Mouse (Mus musculus): Measurements from ENCODE around the gene Susd2. TPM values are rescaled to one million over a fixed set of nuclear protein-coding genes. Genes with fewer than 3 reads are reported as not detected.

The Susd2 gene
- polyA plus RNA-seq, 1 experiment from 2014 or later = 34.2 TPM

DNA sequence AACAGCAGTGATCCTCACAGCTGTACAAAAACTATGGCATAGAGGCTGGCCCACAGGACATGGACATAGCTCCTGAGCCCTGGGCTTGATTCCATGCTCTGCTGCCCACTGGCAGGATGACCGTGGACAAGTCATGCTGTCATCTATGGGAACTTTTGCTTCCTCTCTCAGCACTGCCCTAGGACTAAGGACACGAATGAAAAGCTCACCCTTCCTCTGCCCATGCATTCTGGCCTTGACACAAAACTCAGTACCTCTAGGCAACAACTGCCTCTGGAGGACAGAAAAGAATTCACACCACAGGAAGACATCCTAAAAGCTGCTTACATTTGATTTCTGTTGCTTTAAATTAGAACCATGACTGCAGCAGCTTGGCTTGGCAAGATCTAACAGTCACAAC, 32.5 kb upstream of the Susd2 start:
- H3K4me3 ChIP-seq (ENCODE audit: low read length) = no peak overlapping the region
- H3K4me1 ChIP-seq (ENCODE audit: insufficient read depth, low read length) = 0 out of 2 replicates have a peak, but pooled peaks cover 4% of the 10 kb centered on the region
- H3K9me3 ChIP-seq (ENCODE audit: low read length) = no peaks in the 10 kb centered on the region
- WGBS = 73% methylated on average over 2 of the region's 2 CpGs
- no peak overlapping the region for H3K9ac ChIP-seq (replicated peaks; ENCODE audit: low read length)
- H3K27me3 ChIP-seq (ENCODE audit: insufficient read depth, low read length) = no peaks in the 10 kb centered on the region
- H3K36me3 ChIP-seq (ENCODE audit: insufficient read depth, low read length) = no peaks in the 10 kb centered on the region; the same call in 1 of the 2 replicates
- no peak overlapping the region for H3K4me2 ChIP-seq (replicated peaks; ENCODE audit: low read depth, low read length)
- ATAC-seq (ENCODE audit: low FRiP score, low TSS enrichment) = no peak
- peak overlapping the region; percentile 63 for H3K27ac ChIP-seq (ENCODE audit: low read length)

DNA sequence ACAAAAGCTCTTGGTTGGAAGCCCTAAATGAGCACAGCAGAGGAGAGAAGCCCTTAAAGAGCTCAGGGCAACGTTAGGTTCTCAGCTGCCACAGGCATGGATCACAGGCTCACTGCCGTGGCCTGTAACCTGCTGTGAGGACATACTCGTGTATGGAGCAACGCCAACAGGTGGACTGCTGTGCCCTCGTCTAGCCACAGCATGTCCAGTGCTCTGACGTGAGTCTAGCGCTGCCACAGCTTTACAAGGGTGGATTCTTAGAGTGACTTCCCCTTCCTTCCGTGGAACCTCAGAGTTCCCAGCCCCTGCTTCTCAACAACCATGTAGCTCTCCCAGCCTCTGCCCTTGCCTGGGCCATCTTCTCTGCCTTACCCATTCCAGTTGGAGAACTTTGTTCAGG, 31.8 kb upstream of the Susd2 start:
- H3K9ac ChIP-seq (replicated peaks; ENCODE audit: low read length) = no peak overlapping the region
- no peak overlapping the region for H3K4me3 ChIP-seq (ENCODE audit: low read length)
- H3K4me2 ChIP-seq (replicated peaks; ENCODE audit: low read depth, low read length) = no peak overlapping the region
- ATAC-seq (ENCODE audit: low FRiP score, low TSS enrichment) = no peak
- H3K9me3 ChIP-seq (ENCODE audit: low read length) = no peaks in the 10 kb centered on the region
- no peak overlapping the region; the same call in 1 of the 2 replicates for H3K27ac ChIP-seq (ENCODE audit: low read length)
- H3K4me1 ChIP-seq (ENCODE audit: insufficient read depth, low read length) = 0 out of 2 replicates have a peak, but pooled peaks cover 4% of the 10 kb centered on the region
- WGBS = 83% methylated on average over 8 of the region's 8 CpGs
- H3K36me3 ChIP-seq (ENCODE audit: insufficient read depth, low read length) = no peaks in the 10 kb centered on the region; the same call in none of the 2 replicates
- no peaks in the 10 kb centered on the region for H3K27me3 ChIP-seq (ENCODE audit: insufficient read depth, low read length)

DNA sequence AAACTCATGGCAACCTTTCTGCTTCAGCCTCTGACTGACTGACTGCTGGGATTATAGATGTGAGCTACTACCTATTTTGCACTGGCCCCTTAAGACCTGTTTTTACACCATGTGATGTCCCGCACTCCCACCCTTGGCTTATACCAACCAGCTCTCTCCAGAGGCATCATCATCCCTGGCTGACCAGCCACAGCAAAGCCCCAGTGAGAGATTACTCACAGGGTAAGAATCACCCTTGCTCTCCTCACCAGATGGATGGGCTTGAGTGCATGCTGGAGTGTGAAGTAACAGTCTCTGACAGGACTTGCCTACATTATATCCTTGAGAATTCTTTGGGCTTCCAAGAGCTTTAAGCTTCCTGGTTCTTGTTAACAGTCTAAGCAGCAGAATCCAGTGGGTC, 26.1 kb upstream of the Susd2 start:
- H3K4me3 ChIP-seq (ENCODE audit: low read length) = no peak overlapping the region
- peaks cover 19% of the 10 kb centered on the region for H3K4me1 ChIP-seq (ENCODE audit: insufficient read depth, low read length)
- no peak overlapping the region for H3K4me2 ChIP-seq (replicated peaks; ENCODE audit: low read depth, low read length)
- H3K9ac ChIP-seq (replicated peaks; ENCODE audit: low read length) = no peak overlapping the region
- H3K27ac ChIP-seq (ENCODE audit: low read length) = no peak overlapping the region
- no peaks in the 10 kb centered on the region; the same call in 1 of the 2 replicates for H3K36me3 ChIP-seq (ENCODE audit: insufficient read depth, low read length)
- no peaks in the 10 kb centered on the region for H3K9me3 ChIP-seq (ENCODE audit: low read length)
- no peak for ATAC-seq (ENCODE audit: low FRiP score, low TSS enrichment)
- no peaks in the 10 kb centered on the region for H3K27me3 ChIP-seq (ENCODE audit: insufficient read depth, low read length)
- 92% methylated on average over 1 of the region's 1 CpGs for WGBS

DNA sequence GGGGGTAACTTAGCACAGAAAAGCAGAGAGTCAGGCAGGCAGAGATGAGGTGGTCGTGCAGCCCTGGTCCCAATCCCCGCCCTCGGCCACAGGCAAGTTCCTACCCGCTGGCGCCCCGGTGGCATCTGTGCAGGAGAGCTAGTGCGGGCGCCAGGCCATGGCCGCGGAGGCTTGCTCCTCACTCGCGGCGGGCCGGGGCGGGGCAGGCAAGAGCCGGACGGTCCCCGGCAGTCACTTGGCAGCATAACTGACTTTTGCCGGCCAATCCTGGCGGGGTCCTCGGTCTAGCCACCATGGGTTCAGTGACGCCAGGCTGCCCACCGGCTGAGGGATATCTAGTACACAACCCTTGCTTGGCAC, 24.1 kb upstream of the Susd2 start:
- peaks cover 19% of the 10 kb centered on the region for H3K4me1 ChIP-seq (ENCODE audit: insufficient read depth, low read length)
- H3K27me3 ChIP-seq (ENCODE audit: insufficient read depth, low read length) = no peaks in the 10 kb centered on the region
- H3K4me2 ChIP-seq (replicated peaks; ENCODE audit: low read depth, low read length) = peak overlapping the region; percentile 95
- ATAC-seq (ENCODE audit: low FRiP score, low TSS enrichment) = peak; percentile 78
- no peaks in the 10 kb centered on the region for H3K9me3 ChIP-seq (ENCODE audit: low read length)
- peak overlapping the region; percentile 47; the same call in 1 of the 2 replicates for H3K27ac ChIP-seq (ENCODE audit: low read length)
- H3K4me3 ChIP-seq (ENCODE audit: low read length) = peak overlapping the region; percentile 78
- under 1% methylated on average over 23 of the region's 23 CpGs for WGBS
- H3K9ac ChIP-seq (replicated peaks; ENCODE audit: low read length) = peak overlapping the region; percentile 76
- H3K36me3 ChIP-seq (ENCODE audit: insufficient read depth, low read length) = peaks cover 3% of the 10 kb centered on the region; the same call in 1 of the 2 replicates

DNA sequence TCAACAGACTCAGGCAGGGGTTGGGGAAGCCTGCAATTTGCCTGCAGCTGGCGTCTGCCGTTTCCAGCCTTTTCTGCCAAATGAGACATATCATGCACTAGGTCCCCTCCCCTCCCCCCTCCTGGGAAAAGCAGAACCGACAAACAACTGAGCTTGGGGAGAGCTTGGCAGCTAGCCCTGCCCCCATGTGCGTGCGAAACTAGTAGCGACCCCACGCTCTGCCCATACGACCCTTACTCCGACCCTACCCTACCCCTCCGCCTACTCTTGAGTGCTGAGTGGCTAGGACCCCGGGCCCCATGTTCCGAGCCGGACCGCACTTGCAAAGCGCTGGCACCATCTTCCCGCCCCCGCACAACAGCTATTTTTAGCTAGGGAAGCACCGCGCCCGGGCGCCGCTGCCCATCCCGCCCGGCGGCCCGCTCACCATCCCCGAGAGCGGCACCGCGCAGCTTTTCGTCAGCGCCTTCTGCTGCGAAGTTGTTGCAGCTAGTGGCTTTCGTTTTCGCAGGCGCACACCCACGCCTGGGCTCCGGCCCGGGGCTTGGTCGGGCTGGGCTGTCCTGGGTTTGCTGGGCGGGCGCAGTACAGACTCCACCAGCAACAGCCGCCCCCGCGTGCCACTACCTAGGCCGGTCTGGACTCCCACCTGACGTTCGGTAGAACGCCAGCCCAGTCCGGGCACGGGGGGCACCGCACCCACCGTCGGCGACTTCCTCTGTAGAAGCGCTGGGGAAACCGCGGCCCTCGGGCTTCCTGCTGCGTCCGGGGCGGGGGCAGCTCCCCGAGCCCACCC, 23.5 kb upstream of the Susd2 start:
- peak overlapping the region; percentile 95 for H3K4me2 ChIP-seq (replicated peaks; ENCODE audit: low read depth, low read length)
- peak overlapping the region; percentile 78 for H3K4me3 ChIP-seq (ENCODE audit: low read length)
- no peaks in the 10 kb centered on the region for H3K9me3 ChIP-seq (ENCODE audit: low read length)
- H3K9ac ChIP-seq (replicated peaks; ENCODE audit: low read length) = peak overlapping the region; percentile 76
- no peaks in the 10 kb centered on the region for H3K27me3 ChIP-seq (ENCODE audit: insufficient read depth, low read length)
- ATAC-seq (ENCODE audit: low FRiP score, low TSS enrichment) = peak; percentile 75
- peak overlapping the region; percentile 47 for H3K27ac ChIP-seq (ENCODE audit: low read length)
- H3K4me1 ChIP-seq (ENCODE audit: insufficient read depth, low read length) = peaks cover 19% of the 10 kb centered on the region
- WGBS = under 1% methylated on average over 63 of the region's 63 CpGs
- peaks cover 3% of the 10 kb centered on the region; the same call in 1 of the 2 replicates for H3K36me3 ChIP-seq (ENCODE audit: insufficient read depth, low read length)

DNA sequence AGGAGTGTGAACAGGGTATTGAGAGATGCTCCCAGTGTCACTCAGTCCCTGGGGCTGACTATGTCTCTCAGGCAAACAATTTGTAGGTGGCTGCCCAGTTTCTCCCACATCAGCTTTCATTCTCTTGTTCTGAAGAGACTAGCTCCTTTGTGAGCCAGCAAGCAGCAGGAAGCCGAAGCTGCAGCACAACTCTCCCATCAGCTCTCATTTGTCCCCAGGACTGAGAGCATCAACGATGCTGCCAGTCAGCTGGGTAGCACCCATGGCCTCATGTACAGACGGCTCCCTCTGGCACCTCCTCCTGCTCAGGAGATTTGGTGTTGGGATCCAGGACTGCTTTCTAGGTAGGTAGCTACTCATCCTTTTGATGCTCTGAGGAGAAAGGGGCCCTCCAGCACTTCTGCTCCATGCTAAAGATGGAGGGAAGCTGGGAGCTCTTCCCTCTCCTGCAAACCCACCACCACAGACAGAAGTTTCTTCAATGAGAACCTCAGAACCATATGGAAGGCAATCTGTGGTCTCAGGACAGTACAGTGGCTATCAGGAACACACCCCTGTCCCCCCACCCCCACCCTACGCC, 22.7 kb upstream of the Susd2 start:
- Histone ChIP-seq H3K9me3 (ENCODE audit: low read length) (no peaks in the 10 kb centered on the region), H3K36me3 (ENCODE audit: insufficient read depth, low read length) (peaks cover 3% of the 10 kb centered on the region; the same call in 1 of the 2 replicates), H3K9ac (replicated peaks; ENCODE audit: low read length) (peak overlapping the region; percentile 76), H3K27ac (ENCODE audit: low read length) (no peak overlapping the region), H3K27me3 (ENCODE audit: insufficient read depth, low read length) (no peaks in the 10 kb centered on the region), H3K4me3 (ENCODE audit: low read length) (peak overlapping the region; percentile 78), H3K4me1 (ENCODE audit: insufficient read depth, low read length) (peaks cover 19% of the 10 kb centered on the region), H3K4me2 (replicated peaks; ENCODE audit: low read depth, low read length) (peak overlapping the region; percentile 95)
- WGBS = 31% methylated on average over 4 of the region's 4 CpGs
- ATAC-seq (ENCODE audit: low FRiP score, low TSS enrichment) = no peak

DNA sequence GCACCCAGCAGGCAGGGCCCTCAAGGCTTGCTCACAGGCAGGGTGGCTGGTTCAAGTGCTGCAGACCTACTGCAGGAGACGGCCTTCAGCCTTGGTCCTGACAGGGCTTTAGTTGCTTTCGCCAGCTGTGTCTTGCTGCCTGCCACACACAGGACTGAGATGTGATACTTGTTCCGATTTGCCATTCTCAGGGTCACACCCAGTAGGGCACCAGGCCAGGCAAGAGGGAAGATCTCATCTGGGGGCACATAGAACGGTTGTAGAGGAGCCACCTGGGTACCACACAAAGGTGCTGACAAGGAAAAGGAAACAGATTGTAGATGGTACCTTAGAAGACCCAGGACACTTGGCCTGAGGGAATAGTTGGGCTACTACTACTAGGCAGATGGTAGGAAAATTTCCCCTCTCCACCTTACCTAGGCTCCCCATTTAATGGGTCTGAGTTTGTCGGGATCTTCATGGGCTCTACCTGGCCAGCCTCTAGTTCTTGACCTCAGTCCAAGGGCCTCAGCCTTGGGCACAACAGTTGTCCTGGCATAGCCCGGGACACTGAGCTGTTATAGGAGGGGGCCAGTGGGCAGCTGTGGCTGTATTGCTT, 21.0 kb upstream of the Susd2 start:
- H3K4me1 ChIP-seq (ENCODE audit: insufficient read depth, low read length) = peaks cover 19% of the 10 kb centered on the region
- H3K36me3 ChIP-seq (ENCODE audit: insufficient read depth, low read length) = 0 out of 2 replicates have a peak, but pooled peaks cover 3% of the 10 kb centered on the region
- no peak overlapping the region for H3K9ac ChIP-seq (replicated peaks; ENCODE audit: low read length)
- H3K27me3 ChIP-seq (ENCODE audit: insufficient read depth, low read length) = no peaks in the 10 kb centered on the region
- no peaks in the 10 kb centered on the region for H3K9me3 ChIP-seq (ENCODE audit: low read length)
- ATAC-seq (ENCODE audit: low FRiP score, low TSS enrichment) = no peak
- no peak overlapping the region for H3K4me2 ChIP-seq (replicated peaks; ENCODE audit: low read depth, low read length)
- H3K4me3 ChIP-seq (ENCODE audit: low read length) = no peak overlapping the region
- H3K27ac ChIP-seq (ENCODE audit: low read length) = no peak overlapping the region
- WGBS = 90% methylated on average over 6 of the region's 6 CpGs

DNA sequence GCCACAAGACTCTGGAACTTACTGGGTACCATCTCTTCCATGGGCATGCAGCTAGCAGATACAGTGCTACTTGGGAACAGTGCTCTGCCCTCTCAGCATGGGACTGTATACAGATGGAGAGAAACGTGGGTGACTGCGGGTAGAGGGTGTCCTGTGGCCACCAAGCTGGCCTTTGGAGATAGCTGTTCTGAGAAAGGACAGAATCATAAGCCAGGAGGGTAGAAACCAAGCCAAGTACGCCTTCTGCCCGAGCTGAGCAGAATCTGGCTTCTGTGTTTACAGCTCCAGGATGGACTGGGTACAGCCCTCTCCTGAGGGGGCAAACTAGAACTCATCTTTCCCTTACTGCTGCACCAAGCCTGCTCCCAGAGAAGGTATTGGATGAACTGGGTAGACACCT, 18.8 kb upstream of the Susd2 start:
- Histone ChIP-seq H3K27ac (ENCODE audit: low read length) (no peak overlapping the region), H3K4me3 (ENCODE audit: low read length) (no peak overlapping the region), H3K4me1 (ENCODE audit: insufficient read depth, low read length) (peaks cover 12% of the 10 kb centered on the region), H3K4me2 (replicated peaks; ENCODE audit: low read depth, low read length) (no peak overlapping the region), H3K9ac (replicated peaks; ENCODE audit: low read length) (no peak overlapping the region), H3K9me3 (ENCODE audit: low read length) (no peaks in the 10 kb centered on the region), H3K27me3 (ENCODE audit: insufficient read depth, low read length) (no peaks in the 10 kb centered on the region), H3K36me3 (ENCODE audit: insufficient read depth, low read length) (peaks cover 6% of the 10 kb centered on the region; the same call in 1 of the 2 replicates)
- WGBS = 86% methylated on average over 4 of the region's 4 CpGs
- ATAC-seq (ENCODE audit: low FRiP score, low TSS enrichment) = no peak

DNA sequence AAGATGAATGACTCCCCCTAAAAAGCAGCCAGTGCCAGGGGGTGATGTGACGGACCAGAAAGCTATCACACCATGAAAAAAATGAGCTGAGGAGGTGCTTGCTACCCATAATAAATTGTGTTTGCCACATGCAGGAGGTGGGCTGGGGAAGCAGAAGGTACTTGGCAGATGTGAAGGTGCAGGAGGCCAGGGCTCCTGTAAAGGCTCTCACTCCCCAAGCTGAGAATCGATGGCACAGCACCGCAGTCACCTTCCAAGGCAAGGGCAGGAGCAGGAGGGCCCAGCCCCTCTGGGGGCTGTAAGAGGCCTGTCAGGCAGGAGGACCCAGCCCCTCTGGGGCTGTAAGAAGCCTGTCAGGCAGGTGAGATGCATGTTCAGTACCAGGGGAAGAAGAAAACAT, 18.1 kb upstream of the Susd2 start:
- Histone ChIP-seq H3K4me3 (ENCODE audit: low read length) (no peak overlapping the region), H3K27me3 (ENCODE audit: insufficient read depth, low read length) (no peaks in the 10 kb centered on the region), H3K36me3 (ENCODE audit: insufficient read depth, low read length) (peaks cover 13% of the 10 kb centered on the region), H3K4me2 (replicated peaks; ENCODE audit: low read depth, low read length) (no peak overlapping the region), H3K9ac (replicated peaks; ENCODE audit: low read length) (no peak overlapping the region), H3K9me3 (ENCODE audit: low read length) (no peaks in the 10 kb centered on the region), H3K4me1 (ENCODE audit: insufficient read depth, low read length) (peaks cover 9% of the 10 kb centered on the region), H3K27ac (ENCODE audit: low read length) (no peak overlapping the region)
- no peak for ATAC-seq (ENCODE audit: low FRiP score, low TSS enrichment)
- 95% methylated on average over 3 of the region's 3 CpGs for WGBS
